Mouse (Mus musculus) E14TG2a.4 (cell line): ENCODE data around the gene Pdzk1.

Experiments
- CTCF ChIP-seq: conservative IDR thresholded peaks from 2 replicates; pipeline ENCODE4 v1.5.1; 2014; ENCODE audit warnings: low read length
- NANOG ChIP-seq: IDR thresholded peaks from 2 replicates; pipeline ENCODE4 v1.6.1; 2014; ENCODE audit warnings: borderline replicate concordance, low read length, mixed read lengths
- POU5F1 ChIP-seq: IDR thresholded peaks from 2 replicates; pipeline ENCODE4 v1.6.1; 2014; ENCODE audit warnings: low read length, borderline replicate concordance

GRCm38 (mm10) chr3:96871070-96871469, 42.0 kb downstream of the Pdzk1 start:
- TF ChIP-seq CTCF: no peak
- no peak for TF ChIP-seq POU5F1
- TF ChIP-seq NANOG: no peak
